Mouse (Mus musculus): Measurements from ENCODE around the gene Tmem63a.
A peak's percentile ranks its signal among the peaks of the same experiment; 100 is the strongest.
"Not testable (repeated sequence)": the region's sequence is repeated elsewhere in the genome, so short reads cannot be mapped to it uniquely, and the experiment has no call there.

Tmem63a gene

GRCm38 (mm10) chr1:180957989-180958388 lies 15.8 kb downstream of the Tmem63a start:
- no peak for DNase-seq (ENCODE audit: low read depth, low spot score)

DNA sequence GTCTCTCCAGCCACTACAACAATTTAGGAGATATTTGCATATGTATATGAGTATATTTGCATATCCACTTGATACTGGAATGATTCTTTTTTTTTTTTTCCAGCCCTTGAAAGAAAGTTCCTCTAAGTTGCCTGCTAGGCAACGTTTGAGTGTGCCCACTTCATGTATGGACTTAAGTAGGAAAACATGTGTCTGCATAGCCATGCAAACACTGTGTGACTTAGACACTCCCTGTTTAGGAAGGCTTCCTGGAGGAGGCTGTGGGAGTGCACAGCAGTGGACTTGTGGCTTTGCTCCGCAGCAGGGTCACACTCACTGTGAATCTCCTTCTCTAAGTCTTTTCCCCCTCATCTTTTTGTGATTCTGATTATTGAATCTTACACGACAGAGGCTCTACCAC lies 16.7 kb downstream of the Tmem63a start:
- no peak for DNase-seq (ENCODE audit: low read depth, low spot score)

GRCm38 (mm10) chr1:180965786-180966185 lies 23.6 kb downstream of the Tmem63a start:
- DNase-seq (ENCODE audit: low read depth, low spot score) = no peak

- DNase-seq (ENCODE audit: low read depth, low spot score) = no peak
These were observed 24.4 kb downstream of the Tmem63a start for GRCm38 (mm10) chr1:180966542-180966941.

GRCm38 (mm10) chr1:180967261-180967660 lies 25.1 kb downstream of the Tmem63a start:
- no peak for DNase-seq (ENCODE audit: low read depth, low spot score)

GRCm38 (mm10) chr1:180972941-180973340 lies 30.8 kb downstream of the Tmem63a start:
- no peak for DNase-seq (ENCODE audit: low read depth, low spot score)

DNA sequence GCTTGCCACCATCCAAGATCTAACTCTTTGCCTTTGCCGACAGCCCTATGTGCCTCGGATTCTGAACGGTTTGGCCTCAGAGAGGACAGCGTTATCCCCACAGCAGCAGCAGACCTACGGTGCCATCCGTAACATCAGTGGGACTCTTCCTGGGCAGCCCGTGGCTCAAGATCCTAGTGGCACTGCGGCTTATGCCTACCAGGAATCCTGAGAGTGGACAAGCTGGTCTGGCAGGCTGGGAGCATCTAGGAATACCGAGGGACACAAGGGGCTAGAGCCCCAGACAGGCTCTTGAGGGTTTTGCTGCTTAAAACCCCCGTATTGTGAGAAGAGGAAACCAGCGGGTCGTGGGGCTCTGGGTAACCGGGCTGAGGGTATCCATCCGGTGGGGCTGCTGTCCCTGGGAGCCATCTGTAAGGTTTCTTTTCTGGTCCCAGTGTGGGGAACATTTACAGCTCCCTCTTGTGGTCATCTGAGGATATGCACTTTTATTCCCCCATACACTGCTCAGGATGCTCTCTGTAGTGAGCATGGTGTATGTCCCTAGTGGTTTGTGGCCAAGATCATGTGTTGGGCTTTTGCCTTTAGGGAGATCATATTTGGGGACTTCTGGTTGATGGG lies 32.1 kb downstream of the Tmem63a start:
- DNase-seq (ENCODE audit: low read depth, low spot score) = peak; percentile 74

- DNase-seq (ENCODE audit: low read depth, low spot score) = peak; percentile 81
These were observed 34.1 kb downstream of the Tmem63a start for GRCm38 (mm10) chr1:180976110-180976679.

GRCm38 (mm10) chr1:180979484-180980251 lies 37.5 kb downstream of the Tmem63a start:
- no peak for DNase-seq (ENCODE audit: low read depth, low spot score)

- DNase-seq (ENCODE audit: low read depth, low spot score) = peak; percentile 52
These were observed 38.3 kb downstream of the Tmem63a start for GRCm38 (mm10) chr1:180980464-180980863.

- not testable (repeated sequence) for DNase-seq (ENCODE audit: low read depth, low spot score)
These were observed 39.3 kb downstream of the Tmem63a start for GRCm38 (mm10) chr1:180981298-180982046.

DNA sequence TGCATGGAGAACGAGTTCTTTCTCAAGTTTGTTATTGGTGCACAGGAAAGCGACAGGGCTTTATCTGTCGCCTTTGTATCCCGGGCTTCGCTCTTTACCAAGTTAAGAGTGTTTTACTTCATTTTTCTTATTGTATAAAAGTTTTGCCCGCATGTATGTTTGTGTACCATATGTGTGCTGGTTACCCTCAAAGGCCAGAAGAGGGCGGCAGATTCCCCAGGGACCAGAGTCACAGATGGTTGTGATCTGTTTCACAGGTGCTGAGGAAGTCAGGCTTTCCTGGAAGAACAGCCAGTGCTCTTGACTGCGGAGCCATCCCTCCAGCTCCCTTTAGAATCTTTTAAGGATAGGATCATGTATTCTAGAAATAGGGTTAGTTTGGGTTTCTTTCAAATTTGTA lies 44.6 kb downstream of the Tmem63a start:
- DNase-seq (ENCODE audit: low read depth, low spot score) = no peak

DNA sequence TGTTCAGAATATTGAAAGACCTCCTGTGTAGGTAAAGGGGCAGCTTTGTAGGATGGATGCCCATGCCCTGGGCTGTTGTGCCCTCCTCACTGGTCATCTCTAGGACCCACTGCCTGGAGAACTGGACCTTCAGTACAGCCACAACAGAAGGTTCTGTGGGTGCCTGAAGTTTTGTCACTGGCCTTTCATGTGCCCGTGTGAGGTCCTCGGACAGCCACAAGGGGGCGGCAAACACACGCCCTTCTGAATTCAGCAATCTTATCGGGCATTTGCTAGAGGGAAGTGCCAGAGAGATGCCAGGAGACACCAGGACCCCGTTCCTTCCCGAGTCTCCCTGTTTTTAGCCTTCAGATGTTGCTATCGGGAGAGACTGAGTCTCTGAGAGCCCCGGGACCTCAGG lies 45.6 kb downstream of the Tmem63a start:
- DNase-seq (ENCODE audit: low read depth, low spot score) = peak; percentile 88

- no peak for DNase-seq (ENCODE audit: low read depth, low spot score)
These were observed 48.5 kb downstream of the Tmem63a start for GRCm38 (mm10) chr1:180990671-180991070.

DNA sequence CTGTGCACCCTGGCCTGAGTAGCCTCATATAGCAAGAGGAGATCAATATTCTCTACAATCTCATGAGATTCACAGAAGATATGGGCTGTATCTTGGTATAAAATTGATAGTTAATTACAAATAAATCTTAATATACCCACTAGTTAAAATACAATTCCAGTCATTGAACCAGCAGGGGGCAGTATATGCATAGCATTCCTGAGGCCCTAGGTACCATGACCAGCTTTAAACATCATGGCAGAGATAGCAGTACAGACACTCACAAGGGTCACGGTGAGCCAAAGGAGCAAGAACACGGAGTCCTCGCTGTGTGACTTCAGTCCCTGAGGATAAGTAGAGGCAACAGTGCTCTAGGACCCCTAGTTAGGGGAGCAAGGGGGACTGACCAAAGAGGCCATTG lies 50.0 kb downstream of the Tmem63a start:
- DNase-seq (ENCODE audit: low read depth, low spot score) = peak; percentile 79

DNA sequence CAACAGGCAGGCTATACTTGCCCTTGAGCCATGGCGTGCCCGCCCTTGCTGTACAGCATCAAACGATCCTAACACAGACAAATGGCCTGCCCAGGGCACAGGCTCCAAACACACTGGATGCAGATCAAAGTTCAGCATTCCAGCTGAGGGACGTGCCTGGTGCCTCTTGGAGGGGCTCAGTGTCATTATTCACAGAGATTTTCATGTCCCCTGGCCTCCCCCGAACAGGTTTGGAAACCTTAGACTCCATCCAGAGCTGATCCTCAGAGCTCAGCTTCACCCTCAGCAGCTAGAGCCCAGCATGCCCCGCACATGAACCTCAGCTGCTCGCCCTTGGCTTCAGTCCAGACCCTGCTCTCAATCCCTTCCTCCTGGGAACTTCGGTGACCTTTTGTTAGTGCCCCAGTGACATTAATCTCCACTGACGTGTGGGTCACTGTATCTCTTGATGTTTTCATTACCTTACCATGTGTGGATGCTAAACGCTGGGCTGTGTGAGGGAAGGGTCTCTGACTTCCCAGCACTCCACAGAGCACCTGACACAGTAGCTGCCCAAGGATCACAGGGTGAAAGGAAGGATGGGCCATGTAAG lies 58.5 kb downstream of the Tmem63a start:
- DNase-seq (ENCODE audit: low read depth, low spot score) = no peak

DNA sequence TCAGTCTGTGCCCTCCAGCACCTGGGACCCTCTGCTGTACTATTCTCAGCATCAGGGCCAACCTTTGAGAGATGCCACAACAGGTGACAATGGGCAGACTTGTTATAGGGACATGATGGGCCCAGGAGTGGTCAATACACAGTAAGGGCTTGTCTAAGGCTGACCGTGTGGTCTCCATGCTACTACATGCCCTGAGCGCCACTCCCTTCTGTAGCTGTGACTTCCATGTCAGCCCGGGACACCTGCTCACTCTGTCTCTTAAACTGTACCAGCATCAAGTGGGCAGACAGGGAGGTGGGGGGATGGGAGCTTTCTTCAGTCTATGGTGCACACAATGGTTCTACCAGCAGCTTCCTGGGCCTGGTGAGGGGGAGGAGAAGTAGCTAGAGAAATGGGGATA lies 59.1 kb downstream of the Tmem63a start:
- no peak for DNase-seq (ENCODE audit: low read depth, low spot score)

- no peak for DNase-seq (ENCODE audit: low read depth, low spot score)
These were observed 59.5 kb downstream of the Tmem63a start for GRCm38 (mm10) chr1:181001621-181002020.

DNA sequence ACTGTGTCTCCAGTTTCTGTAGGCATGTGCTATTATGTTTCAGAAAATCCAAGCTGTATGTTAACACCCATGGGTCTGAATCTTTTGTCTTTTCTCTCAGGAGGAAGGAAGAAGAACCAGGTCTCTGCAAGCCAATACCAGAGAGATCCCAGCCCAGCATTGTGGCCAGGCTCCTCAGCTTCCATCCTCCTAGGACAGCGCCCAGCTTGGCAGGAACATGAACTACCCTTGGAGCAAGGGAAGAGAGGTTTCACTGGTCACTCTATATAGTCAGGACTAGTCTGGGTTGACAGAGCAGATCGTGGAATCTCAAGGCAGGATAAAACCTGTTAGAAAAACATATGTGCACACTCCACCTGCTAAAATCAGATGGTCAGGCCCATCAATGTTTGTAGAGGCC lies 61.6 kb downstream of the Tmem63a start:
- no peak for DNase-seq (ENCODE audit: low read depth, low spot score)

GRCm38 (mm10) chr1:181005331-181005730 lies 63.2 kb downstream of the Tmem63a start:
- no peak for DNase-seq (ENCODE audit: low read depth, low spot score)

GRCm38 (mm10) chr1:181007831-181008230 lies 65.7 kb downstream of the Tmem63a start:
- no peak for DNase-seq (ENCODE audit: low read depth, low spot score)

- DNase-seq (ENCODE audit: low read depth, low spot score) = no peak
These were observed 66.1 kb downstream of the Tmem63a start for GRCm38 (mm10) chr1:181008266-181008665.
